Mouse (Mus musculus): Measurements from ENCODE around the gene Mien1. TPM values are rescaled to one million over a fixed set of nuclear protein-coding genes. Genes with fewer than 3 reads are reported as not detected.

Gene Mien1
- polyA plus RNA-seq, 1 experiment from 2014 or later = 112 TPM

DNA sequence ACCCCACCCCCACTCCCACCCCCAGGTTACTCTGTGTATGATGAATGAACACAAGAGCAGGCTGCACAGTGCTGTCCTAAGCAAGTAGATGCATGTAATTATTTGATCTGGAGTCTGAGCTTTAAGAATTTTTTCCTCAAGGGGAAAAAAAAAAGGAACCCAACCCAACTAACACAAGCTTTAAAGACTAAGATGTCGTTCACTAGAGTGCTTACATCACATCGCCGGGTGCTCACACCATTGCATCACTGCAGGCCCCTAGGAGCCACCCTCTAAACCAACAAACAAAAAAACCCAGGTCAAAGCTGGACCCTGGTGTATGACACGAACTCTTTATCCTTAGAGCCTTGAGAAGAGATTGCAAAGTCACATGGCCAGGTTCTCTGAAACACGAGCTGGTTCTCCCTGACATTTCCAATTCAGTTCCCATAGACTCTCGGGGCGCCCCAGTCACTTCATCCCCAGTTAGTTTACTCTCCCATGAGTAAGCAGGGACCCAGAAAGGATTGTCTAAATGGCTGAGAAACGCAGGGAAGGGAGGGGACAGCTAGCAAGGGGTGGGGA lies 35.2 kb upstream of the Mien1 start:
- 66% methylated on average over 8 of the region's 8 CpGs for WGBS
- no peaks in the 10 kb centered on the region for H3K36me3 ChIP-seq
- no peak overlapping the region for H3K4me3 ChIP-seq
- no peaks in the 10 kb centered on the region for H3K9me3 ChIP-seq (replicated peaks)
- H3K4me1 ChIP-seq = peaks cover 30% of the 10 kb centered on the region
- peaks cover 10% of the 10 kb centered on the region for H3K27me3 ChIP-seq (ENCODE audit: low read depth, poor library complexity, severe bottlenecking)
- DNase-seq (ENCODE audit: low spot score) = no peak
- no peak overlapping the region for H3K27ac ChIP-seq (replicated peaks)

- no peaks in the 10 kb centered on the region for H3K9me3 ChIP-seq (replicated peaks)
- H3K27ac ChIP-seq (replicated peaks) = peak overlapping the region; percentile 42; the same call in 1 of the 2 replicates
- peaks cover 10% of the 10 kb centered on the region for H3K27me3 ChIP-seq (ENCODE audit: low read depth, poor library complexity, severe bottlenecking)
- H3K4me3 ChIP-seq = no peak overlapping the region
- peak; percentile 29 for DNase-seq (ENCODE audit: low spot score)
- 33% methylated on average over 4 of the region's 4 CpGs for WGBS
- no peaks in the 10 kb centered on the region for H3K36me3 ChIP-seq
- H3K4me1 ChIP-seq = peaks cover 30% of the 10 kb centered on the region
These were observed 33.9 kb upstream of the Mien1 start for GRCm38 (mm10) chr11:98472696-98473095.

DNA sequence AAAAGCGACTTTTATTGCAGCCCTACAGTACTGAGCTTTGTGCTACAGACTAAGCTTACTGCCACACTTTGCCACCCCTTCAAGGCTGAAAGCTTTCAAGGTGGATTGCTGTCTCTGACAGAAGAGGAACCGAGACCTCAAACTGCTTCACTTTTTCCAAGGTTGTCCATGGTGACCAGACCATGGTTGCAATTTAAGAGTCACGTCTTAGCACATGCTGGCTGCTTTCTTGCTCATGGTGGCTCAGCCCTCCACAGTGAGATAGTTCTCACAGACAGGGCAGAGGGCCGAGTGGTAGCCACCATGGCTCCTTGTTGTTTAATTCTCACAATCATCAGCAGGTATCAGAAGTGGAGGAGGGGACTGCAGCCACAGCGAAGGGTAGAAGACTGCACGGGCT lies 32.0 kb upstream of the Mien1 start:
- Histone ChIP-seq H3K4me1 (peaks cover 30% of the 10 kb centered on the region), H3K36me3 (no peaks in the 10 kb centered on the region), H3K27ac (replicated peaks) (no peak overlapping the region), H3K4me3 (no peak overlapping the region), H3K9me3 (replicated peaks) (no peaks in the 10 kb centered on the region), H3K27me3 (ENCODE audit: low read depth, poor library complexity, severe bottlenecking) (peaks cover 10% of the 10 kb centered on the region)
- WGBS = 82% methylated on average over 6 of the region's 6 CpGs
- no peak for DNase-seq (ENCODE audit: low spot score)

GRCm38 (mm10) chr11:98469761-98470714 lies 31.2 kb upstream of the Mien1 start:
- WGBS = 84% methylated on average over 22 of the region's 22 CpGs

DNA sequence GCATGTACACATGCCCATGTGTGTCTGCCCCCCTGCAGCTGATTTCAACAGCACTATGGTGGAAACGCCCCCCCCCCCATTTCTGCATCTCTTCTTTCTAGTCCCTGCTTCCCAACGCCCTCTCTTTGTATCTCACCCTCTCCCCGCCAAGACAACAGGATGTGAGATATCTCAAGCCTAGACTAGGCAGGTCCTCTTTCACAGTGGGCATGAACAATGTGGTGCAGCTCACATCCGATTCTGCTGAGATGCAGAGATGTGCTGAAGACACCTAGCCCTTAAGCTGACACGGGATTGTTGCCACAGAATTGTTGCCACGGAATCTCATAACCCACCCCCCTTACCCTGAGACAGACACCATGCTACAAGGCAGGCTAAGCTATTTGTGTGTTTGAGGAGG lies 25.7 kb upstream of the Mien1 start:
- Histone ChIP-seq H3K27ac (replicated peaks) (no peak overlapping the region), H3K36me3 (no peaks in the 10 kb centered on the region), H3K9me3 (replicated peaks) (no peaks in the 10 kb centered on the region), H3K4me1 (no peaks in the 10 kb centered on the region), H3K4me3 (no peak overlapping the region), H3K27me3 (ENCODE audit: low read depth, poor library complexity, severe bottlenecking) (peaks cover 31% of the 10 kb centered on the region)
- DNase-seq (ENCODE audit: low spot score) = no peak
- 92% methylated on average over 6 of the region's 6 CpGs for WGBS

More at GRCm38 (mm10) chr11:98469761-98470714, 31.2 kb upstream of the Mien1 start:
- Histone ChIP-seq H3K27me3 (ENCODE audit: low read depth, poor library complexity, severe bottlenecking) (peaks cover 10% of the 10 kb centered on the region), H3K27ac (replicated peaks) (no peak overlapping the region), H3K4me1 (peaks cover 30% of the 10 kb centered on the region), H3K4me3 (no peak overlapping the region), H3K36me3 (no peaks in the 10 kb centered on the region), H3K9me3 (replicated peaks) (no peaks in the 10 kb centered on the region)
- DNase-seq (ENCODE audit: low spot score) = no peak

GRCm38 (mm10) chr11:98463911-98464310 lies 25.1 kb upstream of the Mien1 start:
- no peak for DNase-seq (ENCODE audit: low spot score)
- Histone ChIP-seq H3K27ac (replicated peaks) (no peak overlapping the region), H3K9me3 (replicated peaks) (no peaks in the 10 kb centered on the region), H3K4me3 (no peak overlapping the region), H3K36me3 (no peaks in the 10 kb centered on the region), H3K4me1 (0 out of 2 replicates have a peak, but pooled peaks cover under 1% of the 10 kb centered on the region), H3K27me3 (ENCODE audit: low read depth, poor library complexity, severe bottlenecking) (peaks cover 37% of the 10 kb centered on the region)
- WGBS = 86% methylated on average over 9 of the region's 9 CpGs

- DNase-seq (ENCODE audit: low spot score) = no peak
- Histone ChIP-seq H3K9me3 (replicated peaks) (no peaks in the 10 kb centered on the region), H3K4me1 (peaks cover 16% of the 10 kb centered on the region), H3K36me3 (no peaks in the 10 kb centered on the region), H3K27ac (replicated peaks) (no peak overlapping the region), H3K4me3 (no peak overlapping the region), H3K27me3 (ENCODE audit: low read depth, poor library complexity, severe bottlenecking) (peaks cover 49% of the 10 kb centered on the region)
- 92% methylated on average over 6 of the region's 6 CpGs for WGBS
These were observed 23.5 kb upstream of the Mien1 start for GRCm38 (mm10) chr11:98462255-98462654.

- H3K27ac ChIP-seq (replicated peaks) = no peak overlapping the region
- H3K27me3 ChIP-seq (ENCODE audit: low read depth, poor library complexity, severe bottlenecking) = peaks cover 49% of the 10 kb centered on the region
- peaks cover 19% of the 10 kb centered on the region for H3K4me1 ChIP-seq
- WGBS = 56% methylated on average over 6 of the region's 6 CpGs
- H3K4me3 ChIP-seq = no peak overlapping the region
- no peak for DNase-seq (ENCODE audit: low spot score)
- no peaks in the 10 kb centered on the region for H3K36me3 ChIP-seq
- H3K9me3 ChIP-seq (replicated peaks) = no peaks in the 10 kb centered on the region
These were observed 22.4 kb upstream of the Mien1 start for GRCm38 (mm10) chr11:98461109-98461720.

- Histone ChIP-seq H3K27me3 (ENCODE audit: low read depth, poor library complexity, severe bottlenecking) (peaks cover 56% of the 10 kb centered on the region), H3K36me3 (no peaks in the 10 kb centered on the region), H3K9me3 (replicated peaks) (no peaks in the 10 kb centered on the region), H3K27ac (replicated peaks) (no peak overlapping the region), H3K4me3 (no peak overlapping the region), H3K4me1 (peaks cover 19% of the 10 kb centered on the region)
- WGBS = 80% methylated on average over 9 of the region's 9 CpGs
- no peak for DNase-seq (ENCODE audit: low spot score)
These were observed 21.1 kb upstream of the Mien1 start for GRCm38 (mm10) chr11:98459860-98460259.

GRCm38 (mm10) chr11:98459071-98459741 lies 20.4 kb upstream of the Mien1 start:
- Histone ChIP-seq H3K4me1 (peaks cover 19% of the 10 kb centered on the region), H3K9me3 (replicated peaks) (no peaks in the 10 kb centered on the region), H3K36me3 (no peaks in the 10 kb centered on the region), H3K27ac (replicated peaks) (no peak overlapping the region), H3K4me3 (no peak overlapping the region), H3K27me3 (ENCODE audit: low read depth, poor library complexity, severe bottlenecking) (peaks cover 56% of the 10 kb centered on the region)
- 19% methylated on average over 11 of the region's 11 CpGs for WGBS
- DNase-seq (ENCODE audit: low spot score) = no peak

DNA sequence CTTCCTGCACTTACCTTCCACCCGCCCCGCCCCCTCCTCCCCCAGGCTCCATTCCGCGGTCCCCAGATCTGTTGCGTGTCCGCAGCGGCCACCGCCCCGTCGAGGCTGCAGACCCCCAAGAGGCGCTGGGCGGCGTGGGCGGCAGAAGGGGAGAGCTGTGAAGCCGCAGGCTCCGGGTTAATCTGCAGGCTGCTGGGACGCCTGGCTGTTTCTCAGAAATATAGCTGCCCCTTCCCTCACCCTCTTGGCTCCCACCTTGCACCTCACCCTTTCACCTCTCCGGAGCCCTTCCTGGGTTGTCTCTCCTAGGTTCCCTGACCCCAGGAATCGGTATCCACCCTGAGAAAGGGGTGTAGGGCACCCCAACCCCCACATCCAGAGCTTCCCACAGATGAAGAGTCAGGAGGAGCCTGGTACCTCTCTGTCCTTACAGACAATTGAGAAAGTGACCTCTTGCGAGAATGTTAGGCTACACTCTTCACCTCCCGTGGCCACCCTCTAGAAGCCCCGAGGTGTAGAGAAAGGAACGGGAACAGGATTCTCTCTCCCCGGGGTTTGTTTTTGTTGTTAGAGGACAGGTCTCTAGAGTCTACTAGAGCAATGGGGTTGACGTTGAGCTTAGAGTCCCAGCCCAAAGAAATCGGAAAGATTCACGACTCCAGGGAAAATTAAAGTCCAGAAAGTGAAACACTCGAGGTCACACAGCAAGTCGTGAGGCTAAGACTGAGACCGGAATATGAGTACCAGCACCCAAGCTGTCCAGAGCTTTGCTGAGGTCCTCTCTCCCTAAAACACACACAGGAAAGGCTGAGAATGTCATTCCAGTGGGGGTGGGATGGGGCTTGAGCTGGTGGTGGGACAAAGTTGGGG lies 19.6 kb upstream of the Mien1 start:
- no peak for DNase-seq (ENCODE audit: low spot score)
- Histone ChIP-seq H3K27ac (replicated peaks) (peak overlapping the region; percentile 82), H3K27me3 (ENCODE audit: low read depth, poor library complexity, severe bottlenecking) (peaks cover 56% of the 10 kb centered on the region), H3K36me3 (no peaks in the 10 kb centered on the region), H3K9me3 (replicated peaks) (no peaks in the 10 kb centered on the region), H3K4me1 (peaks cover 19% of the 10 kb centered on the region), H3K4me3 (peak overlapping the region; percentile 70)
- 4% methylated on average over 30 of the region's 30 CpGs for WGBS
